Mouse (Mus musculus) erythroblast, embryonic 14.5 days (primary cell): ENCODE data around the gene Utp3.

Source experiments
- GATA1 ChIP-seq: IDR thresholded peaks from 2 replicates; pipeline ENCODE4 v1.6.1; 2012; ENCODE audit warnings: low read length, inconsistent platforms, mixed read lengths
- TAL1 ChIP-seq: IDR thresholded peaks from 3 replicates; pipeline ENCODE4 v1.6.1; 2012; ENCODE audit warnings: low read length, inconsistent platforms, mixed read lengths

DNA sequence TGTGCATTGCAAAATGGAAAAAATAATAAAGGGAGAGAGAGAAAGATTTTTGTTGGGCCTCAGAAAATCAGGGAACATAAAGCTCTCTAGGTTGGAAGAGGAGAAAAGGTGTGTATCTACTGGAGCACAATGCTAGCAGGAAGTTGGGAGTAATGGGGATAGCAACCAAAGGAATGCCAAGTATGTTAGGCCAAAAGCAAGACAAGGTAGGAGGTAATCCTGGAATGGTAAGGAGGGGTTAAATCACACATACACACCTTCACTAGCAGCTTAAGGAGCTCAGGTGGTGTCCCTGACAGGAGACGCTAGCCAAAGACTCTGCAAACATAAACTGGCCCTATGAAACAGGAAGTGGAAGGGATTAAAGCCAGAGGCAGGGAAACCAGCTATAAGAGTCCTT, 4.7 kb downstream of the Utp3 start:
- no peak for TF ChIP-seq GATA1
- no peak for TF ChIP-seq TAL1
